Mouse (Mus musculus) cerebellum, adult 2 months (tissue): Measurements from ENCODE around the gene Lmbr1l. TPM values are rescaled to one million over a fixed set of nuclear protein-coding genes. Genes with fewer than 3 reads are reported as not detected.

Experiments
- DNase-seq, 2 experiments: peaks; one replicate each; pipeline ENCODE4 v3.0.0; 2021
- H3K27ac ChIP-seq: fragments of 200-500 bp; 2 replicates; pipeline ENCODE4 v1.5.1; 2012; ENCODE audit warnings: low read length, control low read depth, inconsistent platforms; ENCODE audit not compliant: insufficient read depth
- H3K27me3 ChIP-seq: fragments of 200-500 bp; 2 replicates; pipeline ENCODE4 v1.6.1; 2012; ENCODE audit warnings: inconsistent platforms, mild to moderate bottlenecking, low read length, moderate library complexity; ENCODE audit not compliant: control insufficient read depth, insufficient read depth
- H3K4me1 ChIP-seq: fragments of 200-500 bp; 2 replicates; pipeline ENCODE4 v1.6.1; 2011; ENCODE audit warnings: low read length; ENCODE audit not compliant: control insufficient read depth, insufficient read depth
- H3K4me3 ChIP-seq: fragments of 200-500 bp; replicated peaks from 2 replicates; pipeline ENCODE3; 2011; ENCODE audit warnings: mild to moderate bottlenecking, low read depth, low read length, control low read depth; ENCODE audit not compliant: insufficient read depth
- CTCF ChIP-seq: fragments of 200-500 bp; IDR thresholded peaks from 2 replicates; pipeline ENCODE4 v1.5.1; 2011; ENCODE audit warnings: low read depth, mild to moderate bottlenecking, control low read depth, low read length, moderate library complexity, borderline replicate concordance; ENCODE audit not compliant: insufficient read depth
- POLR2A ChIP-seq: fragments of 200-500 bp; IDR thresholded peaks from 2 replicates; pipeline ENCODE4 v1.6.1; 2011; ENCODE audit warnings: low read length, control low read depth, borderline replicate concordance; ENCODE audit not compliant: insufficient read depth
- WGBS: fragments of 180-500 bp; shearing (Covaris S2); methylation state at CpG from one replicate; pipeline ENCODE4 v1.1.7; 2018; 5-methylcytosine and 5-hydroxymethylcytosine counted together
- polyA plus RNA-seq: library from polyadenylated mRNA; depleted of rRNA; stranded (reverse); fragments of >200 nt; gene quantifications from 2 replicates; pipeline ENCODE4 v1.2.3, GENCODE M21; 2012

Gene Lmbr1l
- polyA plus RNA-seq, 1 experiment, result 37.5 TPM

- peaks cover 12% of the 10 kb centered on the region for H3K4me1 ChIP-seq
- no peak overlapping the region for H3K4me3 ChIP-seq
- peak; percentile 97 for TF ChIP-seq CTCF
- no peak for TF ChIP-seq POLR2A
- peaks cover 1% of the 10 kb centered on the region; the same call in 1 of the 2 replicates for H3K27me3 ChIP-seq
- DNase-seq, result peak; percentile 71 to 85
- WGBS, result 35% methylated on average over 6 of the region's 6 CpGs
- H3K27ac ChIP-seq, result no peak overlapping the region
Measured at GRCm38 (mm10) chr15:98891907-98892606, 26.0 kb downstream of the Lmbr1l start.

- Histone ChIP-seq H3K4me3 (no peak overlapping the region), H3K4me1 (peaks cover 14% of the 10 kb centered on the region), H3K27me3 (peaks cover 1% of the 10 kb centered on the region; the same call in 1 of the 2 replicates), H3K27ac (no peak overlapping the region)
- whole genome bisulfite sequencing, result 37% methylated on average over 19 of the region's 19 CpGs
- no peak for DNase-seq
- TF ChIP-seq POLR2A (no peak), CTCF (no peak)
Measured at GRCm38 (mm10) chr15:98891198-98891742, 26.8 kb downstream of the Lmbr1l start.

GRCm38 (mm10) chr15:98887526-98887925 is 30.5 kb downstream of the Lmbr1l start:
- Histone ChIP-seq H3K4me3 (no peak overlapping the region), H3K4me1 (peaks cover 8% of the 10 kb centered on the region), H3K27me3 (no peaks in the 10 kb centered on the region), H3K27ac (no peak overlapping the region)
- TF ChIP-seq POLR2A (no peak), CTCF (no peak)
- peak in 1 of 2 experiments; percentile 39 for DNase-seq
- 52% methylated on average over 7 of the region's 7 CpGs for WGBS

GRCm38 (mm10) chr15:98886667-98887387 is 31.2 kb downstream of the Lmbr1l start:
- Histone ChIP-seq H3K4me3 (no peak overlapping the region), H3K4me1 (peaks cover 8% of the 10 kb centered on the region), H3K27me3 (no peaks in the 10 kb centered on the region), H3K27ac (no peak overlapping the region)
- TF ChIP-seq POLR2A (no peak), CTCF (no peak)
- 49% methylated on average over 8 of the region's 8 CpGs for WGBS
- no peak for DNase-seq

GRCm38 (mm10) chr15:98884106-98884505 is 33.9 kb downstream of the Lmbr1l start:
- Histone ChIP-seq H3K4me3 (no peak overlapping the region), H3K4me1 (peaks cover 8% of the 10 kb centered on the region), H3K27me3 (no peaks in the 10 kb centered on the region), H3K27ac (no peak overlapping the region)
- DNase-seq, result no peak
- WGBS, result 80% methylated on average over 1 of the region's 1 CpGs
- TF ChIP-seq POLR2A (no peak), CTCF (no peak)

- no peak for TF ChIP-seq CTCF
- H3K4me1 ChIP-seq, result peaks cover 8% of the 10 kb centered on the region
- H3K4me3 ChIP-seq, result no peak overlapping the region
- H3K27me3 ChIP-seq, result no peaks in the 10 kb centered on the region
- DNase-seq, result no peak
- H3K27ac ChIP-seq, result no peak overlapping the region
Measured at GRCm38 (mm10) chr15:98883661-98884060, 34.4 kb downstream of the Lmbr1l start.

- Histone ChIP-seq H3K4me3 (peak overlapping the region; percentile 23), H3K4me1 (no peaks in the 10 kb centered on the region), H3K27me3 (no peaks in the 10 kb centered on the region), H3K27ac (0 out of 2 replicates have a peak overlapping the region, but pooled peaks have one; percentile 10)
- WGBS, result 15% methylated on average over 5 of the region's 5 CpGs
- no peak for DNase-seq
- no peak for TF ChIP-seq POLR2A
- TF ChIP-seq CTCF, result no peak
Measured at GRCm38 (mm10) chr15:98881656-98882008, 36.4 kb downstream of the Lmbr1l start.
